Mouse (Mus musculus): ENCODE data around the gene Tmtc2. TPM values are rescaled to one million over a fixed set of nuclear protein-coding genes. Genes with fewer than 3 reads are reported as not detected.

Tmtc2 gene
- 1.1 and 1.7 TPM in 2 replicates for polyA plus RNA-seq (2011; ENCODE audit: insufficient read depth, insufficient read length, low read depth, missing spikeins)

- peak within 1 kb of the TSS; percentile 68 for H3K9ac ChIP-seq (ENCODE audit: low read depth, poor library complexity, severe bottlenecking)
- no peaks in the 10 kb centered on the region for H3K36me3 ChIP-seq (ENCODE audit: control insufficient read depth, insufficient read depth, low read length, poor library complexity, severe bottlenecking)
- peaks cover 3% of the 10 kb centered on the region for H3K27me3 ChIP-seq (ENCODE audit: control insufficient read depth, insufficient read depth, low read length, poor library complexity, severe bottlenecking)
- H3K9me3 ChIP-seq (replicated peaks; ENCODE audit: control insufficient read depth, insufficient read depth, low read length, poor library complexity, severe bottlenecking) = no peaks in the 10 kb centered on the region
- H3K4me3 ChIP-seq (ENCODE audit: low read depth, low read length) = peak within 1 kb of the TSS; percentile 77
- no peak within 1 kb of the TSS for H3K27ac ChIP-seq (ENCODE audit: insufficient read depth, low read length)
- TF ChIP-seq POLR2A (IDR thresholded peaks at IDR 0.05; ENCODE audit: insufficient read depth, low read length) (no peak), CTCF (IDR thresholded peaks at IDR 0.05; ENCODE audit: low read depth, low read length) (no peak), EP300 (IDR thresholded peaks at IDR 0.05; ENCODE audit: insufficient read depth, low read depth, low read length) (no peak)
- H3K4me1 ChIP-seq (ENCODE audit: control insufficient read depth, insufficient read depth, low read length) = peaks cover 1% of the 10 kb centered on the region
These were observed at the start of gene Tmtc2 for GRCm38 (mm10) chr10:105573908-105574694. TSS of gene Tmtc2 (minus strand) at chr10:105574451.

DNA sequence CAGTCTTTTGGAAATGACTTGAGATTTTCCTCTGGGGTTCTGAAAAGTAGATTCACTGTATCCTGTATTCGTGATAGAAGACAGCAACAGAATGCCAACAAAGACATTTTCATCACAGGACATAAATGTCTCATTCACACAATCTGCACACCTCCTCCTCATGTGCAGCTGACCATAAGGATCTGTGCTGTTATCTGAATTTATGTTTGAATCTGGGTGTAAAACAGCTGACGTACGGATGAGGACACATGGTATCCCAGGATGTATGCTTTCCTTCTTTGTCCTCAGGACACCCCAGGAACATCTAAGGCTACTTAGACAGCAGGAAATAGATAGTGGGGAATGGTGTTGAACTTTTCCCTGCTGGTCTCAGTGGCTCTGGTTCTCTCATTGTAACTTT, 37.9 kb upstream of the Tmtc2 start:
- no peaks in the 10 kb centered on the region for H3K27me3 ChIP-seq (ENCODE audit: control insufficient read depth, insufficient read depth, low read length, poor library complexity, severe bottlenecking)
- H3K9ac ChIP-seq (ENCODE audit: low read depth, poor library complexity, severe bottlenecking) = no peak overlapping the region
- H3K4me1 ChIP-seq (ENCODE audit: control insufficient read depth, insufficient read depth, low read length) = no peaks in the 10 kb centered on the region
- H3K27ac ChIP-seq (ENCODE audit: insufficient read depth, low read length) = no peak overlapping the region
- TF ChIP-seq POLR2A (IDR thresholded peaks at IDR 0.05; ENCODE audit: insufficient read depth, low read length) (no peak), CTCF (IDR thresholded peaks at IDR 0.05; ENCODE audit: low read depth, low read length) (no peak), EP300 (IDR thresholded peaks at IDR 0.05; ENCODE audit: insufficient read depth, low read depth, low read length) (no peak)
- H3K36me3 ChIP-seq (ENCODE audit: control insufficient read depth, insufficient read depth, low read length, poor library complexity, severe bottlenecking) = no peaks in the 10 kb centered on the region
- peaks cover 3% of the 10 kb centered on the region for H3K9me3 ChIP-seq (replicated peaks; ENCODE audit: control insufficient read depth, insufficient read depth, low read length, poor library complexity, severe bottlenecking)
- no peak overlapping the region for H3K4me3 ChIP-seq (ENCODE audit: low read depth, low read length)

DNA sequence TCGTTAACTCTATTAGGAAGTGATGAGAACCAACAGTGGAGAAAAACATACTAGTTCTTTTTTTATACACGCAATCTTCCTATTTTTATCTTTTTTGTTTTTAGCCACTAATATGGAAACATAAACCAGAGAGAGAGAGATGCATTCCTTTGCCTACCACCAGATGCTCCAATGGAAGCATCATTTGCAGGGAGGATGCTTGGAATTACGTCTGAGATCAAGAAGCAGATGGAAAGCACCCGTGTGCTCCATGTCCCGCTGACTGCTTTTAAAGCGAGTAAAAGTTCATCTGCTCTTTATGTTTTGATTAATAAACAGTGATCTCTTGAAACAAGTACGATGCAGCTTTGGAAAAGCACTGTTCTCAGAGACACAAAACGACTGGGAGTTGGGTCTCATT, 24.6 kb upstream of the Tmtc2 start:
- H3K4me3 ChIP-seq (ENCODE audit: low read depth, low read length) = no peak overlapping the region
- H3K9ac ChIP-seq (ENCODE audit: low read depth, poor library complexity, severe bottlenecking) = no peak overlapping the region
- H3K9me3 ChIP-seq (replicated peaks; ENCODE audit: control insufficient read depth, insufficient read depth, low read length, poor library complexity, severe bottlenecking) = no peaks in the 10 kb centered on the region
- no peaks in the 10 kb centered on the region for H3K36me3 ChIP-seq (ENCODE audit: control insufficient read depth, insufficient read depth, low read length, poor library complexity, severe bottlenecking)
- H3K27me3 ChIP-seq (ENCODE audit: control insufficient read depth, insufficient read depth, low read length, poor library complexity, severe bottlenecking) = no peaks in the 10 kb centered on the region
- no peak for TF ChIP-seq EP300 (IDR thresholded peaks at IDR 0.05; ENCODE audit: insufficient read depth, low read depth, low read length)
- TF ChIP-seq POLR2A (IDR thresholded peaks at IDR 0.05; ENCODE audit: insufficient read depth, low read length) = no peak
- TF ChIP-seq CTCF (IDR thresholded peaks at IDR 0.05; ENCODE audit: low read depth, low read length) = no peak
- peaks cover 3% of the 10 kb centered on the region for H3K4me1 ChIP-seq (ENCODE audit: control insufficient read depth, insufficient read depth, low read length)
- H3K27ac ChIP-seq (ENCODE audit: insufficient read depth, low read length) = no peak overlapping the region

- Histone ChIP-seq H3K9ac (ENCODE audit: low read depth, poor library complexity, severe bottlenecking) (no peak overlapping the region), H3K27ac (ENCODE audit: insufficient read depth, low read length) (no peak overlapping the region), H3K9me3 (replicated peaks; ENCODE audit: control insufficient read depth, insufficient read depth, low read length, poor library complexity, severe bottlenecking) (no peaks in the 10 kb centered on the region), H3K4me3 (ENCODE audit: low read depth, low read length) (no peak overlapping the region), H3K4me1 (ENCODE audit: control insufficient read depth, insufficient read depth, low read length) (peaks cover 3% of the 10 kb centered on the region), H3K27me3 (ENCODE audit: control insufficient read depth, insufficient read depth, low read length, poor library complexity, severe bottlenecking) (no peaks in the 10 kb centered on the region), H3K36me3 (ENCODE audit: control insufficient read depth, insufficient read depth, low read length, poor library complexity, severe bottlenecking) (no peaks in the 10 kb centered on the region)
- TF ChIP-seq CTCF (IDR thresholded peaks at IDR 0.05; ENCODE audit: low read depth, low read length) = no peak
- TF ChIP-seq EP300 (IDR thresholded peaks at IDR 0.05; ENCODE audit: insufficient read depth, low read depth, low read length) = no peak
- no peak for TF ChIP-seq POLR2A (IDR thresholded peaks at IDR 0.05; ENCODE audit: insufficient read depth, low read length)
These were observed 23.0 kb upstream of the Tmtc2 start for GRCm38 (mm10) chr10:105597226-105597625.

DNA sequence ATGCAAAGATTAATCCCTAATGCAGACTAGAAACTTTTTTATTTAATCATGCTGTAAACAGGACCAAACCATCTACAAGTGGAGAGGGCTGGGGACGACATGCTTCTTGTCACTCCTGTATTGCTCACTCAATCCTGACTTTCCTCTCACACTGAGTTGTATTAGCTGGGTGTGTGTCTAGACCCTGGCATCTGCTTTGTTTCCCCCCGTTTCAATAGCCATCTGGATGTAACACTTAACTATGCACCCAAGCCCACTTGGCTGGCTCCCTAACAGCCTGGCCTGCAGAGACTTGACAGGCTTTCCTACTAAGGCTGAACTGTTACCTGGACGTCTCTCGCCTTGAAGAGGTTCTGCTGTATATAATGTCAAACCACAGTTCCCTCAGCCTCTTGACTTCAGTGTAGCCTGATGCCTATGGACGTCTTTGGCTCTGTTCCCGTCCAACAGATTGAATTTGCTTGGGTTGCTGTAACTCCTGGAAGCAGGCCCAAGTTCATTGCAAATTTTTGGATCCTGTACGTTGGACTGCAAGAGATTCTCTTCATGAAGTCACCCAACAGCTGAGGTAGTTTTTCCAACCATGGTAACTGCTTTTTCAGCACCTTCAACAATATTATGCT, 21.3 kb upstream of the Tmtc2 start:
- TF ChIP-seq CTCF (IDR thresholded peaks at IDR 0.05; ENCODE audit: low read depth, low read length) (no peak), EP300 (IDR thresholded peaks at IDR 0.05; ENCODE audit: insufficient read depth, low read depth, low read length) (no peak), POLR2A (IDR thresholded peaks at IDR 0.05; ENCODE audit: insufficient read depth, low read length) (no peak)
- H3K9ac ChIP-seq (ENCODE audit: low read depth, poor library complexity, severe bottlenecking) = no peak overlapping the region
- no peak overlapping the region for H3K4me3 ChIP-seq (ENCODE audit: low read depth, low read length)
- no peak overlapping the region for H3K27ac ChIP-seq (ENCODE audit: insufficient read depth, low read length)
- no peaks in the 10 kb centered on the region for H3K4me1 ChIP-seq (ENCODE audit: control insufficient read depth, insufficient read depth, low read length)
- H3K9me3 ChIP-seq (replicated peaks; ENCODE audit: control insufficient read depth, insufficient read depth, low read length, poor library complexity, severe bottlenecking) = no peaks in the 10 kb centered on the region
- no peaks in the 10 kb centered on the region for H3K36me3 ChIP-seq (ENCODE audit: control insufficient read depth, insufficient read depth, low read length, poor library complexity, severe bottlenecking)
- H3K27me3 ChIP-seq (ENCODE audit: control insufficient read depth, insufficient read depth, low read length, poor library complexity, severe bottlenecking) = no peaks in the 10 kb centered on the region

GRCm38 (mm10) chr10:105588141-105588540, 13.9 kb upstream of the Tmtc2 start:
- H3K36me3 ChIP-seq (ENCODE audit: control insufficient read depth, insufficient read depth, low read length, poor library complexity, severe bottlenecking) = no peaks in the 10 kb centered on the region
- TF ChIP-seq EP300 (IDR thresholded peaks at IDR 0.05; ENCODE audit: insufficient read depth, low read depth, low read length) (no peak), CTCF (IDR thresholded peaks at IDR 0.05; ENCODE audit: low read depth, low read length) (no peak), POLR2A (IDR thresholded peaks at IDR 0.05; ENCODE audit: insufficient read depth, low read length) (no peak)
- H3K27me3 ChIP-seq (ENCODE audit: control insufficient read depth, insufficient read depth, low read length, poor library complexity, severe bottlenecking) = no peaks in the 10 kb centered on the region
- H3K4me1 ChIP-seq (ENCODE audit: control insufficient read depth, insufficient read depth, low read length) = no peaks in the 10 kb centered on the region
- H3K4me3 ChIP-seq (ENCODE audit: low read depth, low read length) = no peak overlapping the region
- no peaks in the 10 kb centered on the region for H3K9me3 ChIP-seq (replicated peaks; ENCODE audit: control insufficient read depth, insufficient read depth, low read length, poor library complexity, severe bottlenecking)
- no peak overlapping the region for H3K27ac ChIP-seq (ENCODE audit: insufficient read depth, low read length)
- H3K9ac ChIP-seq (ENCODE audit: low read depth, poor library complexity, severe bottlenecking) = no peak overlapping the region

Data from ES-Bruce4 (cell line).